Comparison of ENCODE assay signal across 24 mouse cellular contexts in the genomic region with DNA sequence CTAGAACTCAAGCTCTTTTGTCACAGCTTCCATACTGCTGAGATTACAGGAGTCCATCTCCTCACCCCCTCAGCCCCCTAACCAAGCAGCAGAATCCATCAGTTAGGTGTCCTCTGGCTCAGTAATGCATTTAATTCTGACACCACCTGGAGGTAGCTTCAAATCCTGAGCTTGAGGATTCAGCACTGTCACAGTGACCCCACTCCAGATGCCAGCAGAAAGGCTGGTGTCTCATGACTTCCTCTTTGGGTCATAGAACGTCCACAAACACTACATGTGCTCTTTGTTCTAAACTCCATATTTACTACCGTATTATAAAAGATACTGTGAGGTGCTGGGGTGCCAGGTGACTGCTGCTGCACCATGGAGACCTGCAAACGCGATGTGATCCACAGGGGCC. TPM values are rescaled to one million over a fixed set of nuclear protein-coding genes. Genes with fewer than 3 reads are reported as not detected.
DNase-seq lines count a peak whose midpoint lies in the region; ATAC-seq lines count a peak whose summit lies in the region.
"Had no signal": no experiment of that assay in that cellular context is flagged by ENCODE, and none has a peak within 500 bp of the region (broad histone marks: within the 10 kb centered on the region; RNA-seq: fewer than 3 reads in every experiment).

No protein-coding gene starts in this region.

- no peak for DNase-seq in neural tube, embryonic 10.5 days (ENCODE audit: extremely low spot score, low spot score)
- DNase-seq in natural killer cell, adult 2 months (ENCODE audit: low spot score in 2 of 2), result no peak
- no peak for DNase-seq in urinary bladder, postnatal 36 days (ENCODE audit: low spot score in 2 of 2)
- DNase-seq in layer of hippocampus, adult 9-10 months (ENCODE audit: low spot score), result no peak
- DNase-seq: B cell, adult 2 months; cerebellum, adult 9-10 months; gastrocnemius, postnatal 25 days; heart, postnatal 14 days; kidney, postnatal 4 days; lung, embryonic 14.5 days; lung, postnatal 4 days; right cerebral cortex, postnatal 4 days; thymus, postnatal 14 days had no signal

- no peak for ATAC-seq in neural tube, embryonic 12.5 days (ENCODE audit: low FRiP score, low read depth)
- peak; percentile 17; the same call in 1 of the 2 replicates for ATAC-seq in intestine, embryonic 16.5 days
- ATAC-seq: forebrain, embryonic 16.5 days; midbrain, embryonic 13.5 days had no signal

- 0 out of 2 replicates have a peak, but pooled peaks cover 7% of the 10 kb centered on the region for H3K4me1 ChIP-seq in neural tube, embryonic 12.5 days
- H3K4me1 ChIP-seq in intestine, embryonic 16.5 days (ENCODE audit: control insufficient read depth, insufficient read depth, low read length), result peaks cover 33% of the 10 kb centered on the region

- 80% methylated on average over 4 of the region's 4 CpGs for WGBS in neural tube, embryonic 12.5 days
- 64% methylated on average over 4 of the region's 4 CpGs for WGBS in intestine, embryonic 16.5 days
- 26% methylated on average over 4 of the region's 4 CpGs for WGBS in macrophage (ENCODE audit: missing documents)

- no peak overlapping the region for H3K4me3 ChIP-seq in neural tube, embryonic 12.5 days
- H3K4me3 ChIP-seq in intestine, embryonic 16.5 days (ENCODE audit: low read length), result no peak overlapping the region
- no peak overlapping the region for H3K4me3 ChIP-seq in macrophage (ENCODE audit: inconsistent target)
- H3K4me3 ChIP-seq: kidney, embryonic 15.5 days; limb, embryonic 13.5 days; midbrain, embryonic 13.5 days; neural tube, embryonic 15.5 days had no signal

- H3K4me2 ChIP-seq in neural tube, embryonic 12.5 days (replicated peaks), result no peak overlapping the region
- H3K4me2 ChIP-seq in intestine, embryonic 16.5 days (ENCODE audit: low read depth, low read length), result no peak overlapping the region
- H3K4me2 ChIP-seq: heart, embryonic 11.5 days; hindbrain, embryonic 14.5 days; kidney, embryonic 15.5 days; limb, embryonic 13.5 days; lung, embryonic 14.5 days; midbrain, embryonic 13.5 days; neural tube, embryonic 15.5 days had no signal

- H3K36me3 ChIP-seq in neural tube, embryonic 12.5 days, result no peaks in the 10 kb centered on the region
- H3K36me3 ChIP-seq in intestine, embryonic 16.5 days (ENCODE audit: control insufficient read depth, insufficient read depth, low read length), result no peaks in the 10 kb centered on the region
- H3K36me3 ChIP-seq in macrophage (ENCODE audit: inconsistent target), result no peaks in the 10 kb centered on the region
- H3K36me3 ChIP-seq: kidney, embryonic 15.5 days; limb, embryonic 13.5 days; neural tube, embryonic 15.5 days had no signal

- H3K79me2 ChIP-seq in macrophage (ENCODE audit: inconsistent target), result peaks cover 100% of the 10 kb centered on the region

- no peaks in the 10 kb centered on the region for H3K27me3 ChIP-seq in neural tube, embryonic 12.5 days (replicated peaks)
- no peaks in the 10 kb centered on the region for H3K27me3 ChIP-seq in intestine, embryonic 16.5 days (replicated peaks; ENCODE audit: control insufficient read depth, insufficient read depth, low read length)
- H3K27me3 ChIP-seq: kidney, embryonic 15.5 days; limb, embryonic 13.5 days; midbrain, embryonic 13.5 days; neural tube, embryonic 15.5 days had no signal

- H3K9me3 ChIP-seq in neural tube, embryonic 12.5 days, result no peaks in the 10 kb centered on the region
- H3K9me3 ChIP-seq in intestine, embryonic 16.5 days (ENCODE audit: control insufficient read depth, low read length), result no peaks in the 10 kb centered on the region
- H3K9me3 ChIP-seq: kidney, embryonic 15.5 days; limb, embryonic 13.5 days; midbrain, embryonic 13.5 days; neural tube, embryonic 15.5 days had no signal

- 0 out of 2 replicates have a peak overlapping the region, but pooled peaks have one; percentile 9 for H3K9ac ChIP-seq in neural tube, embryonic 12.5 days
- H3K9ac ChIP-seq in intestine, embryonic 16.5 days (ENCODE audit: low read depth, low read length), result peak overlapping the region; percentile 35; the same call in 1 of the 2 replicates
- H3K9ac ChIP-seq: hindbrain, embryonic 14.5 days; kidney, embryonic 15.5 days; limb, embryonic 13.5 days; lung, embryonic 14.5 days; midbrain, embryonic 13.5 days; neural tube, embryonic 15.5 days had no signal

- no peak overlapping the region for H3K27ac ChIP-seq in neural tube, embryonic 12.5 days
- H3K27ac ChIP-seq in intestine, embryonic 16.5 days (ENCODE audit: low read length), result peak overlapping the region; percentile 89
- peak overlapping the region; percentile 78 for H3K27ac ChIP-seq in macrophage
- H3K27ac ChIP-seq: hindbrain, embryonic 14.5 days; kidney, embryonic 15.5 days; limb, embryonic 13.5 days; midbrain, embryonic 13.5 days; neural tube, embryonic 15.5 days; stomach, postnatal 0 days had no signal

RNA-seq across cellular contexts. Expression of a gene that starts 9.8 kb away (rescaled TPM):
- 28.4 and 29.3 TPM in 2 replicates for polyA plus RNA-seq in neural tube, embryonic 12.5 days (2016; fragmentation: Nextera tagmentation; extraction: Ambion mirVana)
- 17.9 and 18.5 TPM in 2 replicates for polyA plus RNA-seq in intestine, embryonic 16.5 days (2015; fragmentation: Nextera tagmentation; extraction: Ambion mirVana)
- 10 to 100 TPM; 16.8 to 42.5 (median 23.5) TPM for total RNA-seq in macrophage (2018; cell fraction: chromatin; rRNA removed)
- 10 to 100 TPM; 13.5 to 25.0 (median 18.3) TPM for total RNA-seq in macrophage (2018; cell fraction: cytosol; rRNA removed)
- 10 to 100 TPM; 15.7 to 46.5 (median 23.1) TPM for total RNA-seq in macrophage (2018; cell fraction: nucleus; rRNA removed)
- polyA plus RNA-seq in macrophage (2018), result 11.6 to 18.7 TPM (median 16.1 TPM) in 3 replicates

RNA-seq across cellular contexts. Expression of a gene that starts 17.9 kb away (rescaled TPM):
- 32.0 TPM in 2 replicates for polyA plus RNA-seq in neural tube, embryonic 12.5 days (2016; fragmentation: Nextera tagmentation; extraction: Ambion mirVana)
- polyA plus RNA-seq in intestine, embryonic 16.5 days (2015; fragmentation: Nextera tagmentation; extraction: Ambion mirVana), result 44.4 and 46.4 TPM in 2 replicates
- total RNA-seq in macrophage (2018; cell fraction: chromatin; rRNA removed), result 10 to 100 TPM; 23.6 to 59.4 (median 36.0) TPM
- total RNA-seq in macrophage (2018; cell fraction: cytosol; rRNA removed), result 100 to 1,000 TPM in 2 of 26 experiments, 10 to 100 TPM in 24; 75.1 to 105 (median 85.7) TPM
- total RNA-seq in macrophage (2018; cell fraction: nucleus; rRNA removed), result 10 to 100 TPM; 37.3 to 81.8 (median 59.9) TPM
- 80.7 to 108 TPM (median 104 TPM) in 3 replicates for polyA plus RNA-seq in macrophage (2018)

RNA-seq across cellular contexts. Expression of a gene that starts 56.3 kb away (rescaled TPM):
- 5.5 TPM in 2 replicates for polyA plus RNA-seq in neural tube, embryonic 12.5 days (2016; fragmentation: Nextera tagmentation; extraction: Ambion mirVana)
- polyA plus RNA-seq in intestine, embryonic 16.5 days (2015; fragmentation: Nextera tagmentation; extraction: Ambion mirVana), result 4.2 and 5.1 TPM in 2 replicates
- total RNA-seq in macrophage (2018; cell fraction: chromatin; rRNA removed), result 1 to 10 TPM in 9 of 26 experiments, under 1 TPM in 7, not detected in 10; 0.67 to 2.2 (median 1.1) TPM
- under 1 TPM in 22 of 26 experiments, not detected in 4; 0.10 to 0.62 (median 0.39) TPM for total RNA-seq in macrophage (2018; cell fraction: cytosol; rRNA removed)
- total RNA-seq in macrophage (2018; cell fraction: nucleus; rRNA removed), result 1 to 10 TPM in 8 of 26 experiments, under 1 TPM in 7, not detected in 11; 0.46 to 3.4 (median 1.0) TPM
- polyA plus RNA-seq in macrophage (2018), result 0.22 to 1.3 TPM in 2 of 3 replicates, not detected in the other
